Mouse (Mus musculus): Measurements from ENCODE around the gene Bap1.

Bap1 gene

DNA sequence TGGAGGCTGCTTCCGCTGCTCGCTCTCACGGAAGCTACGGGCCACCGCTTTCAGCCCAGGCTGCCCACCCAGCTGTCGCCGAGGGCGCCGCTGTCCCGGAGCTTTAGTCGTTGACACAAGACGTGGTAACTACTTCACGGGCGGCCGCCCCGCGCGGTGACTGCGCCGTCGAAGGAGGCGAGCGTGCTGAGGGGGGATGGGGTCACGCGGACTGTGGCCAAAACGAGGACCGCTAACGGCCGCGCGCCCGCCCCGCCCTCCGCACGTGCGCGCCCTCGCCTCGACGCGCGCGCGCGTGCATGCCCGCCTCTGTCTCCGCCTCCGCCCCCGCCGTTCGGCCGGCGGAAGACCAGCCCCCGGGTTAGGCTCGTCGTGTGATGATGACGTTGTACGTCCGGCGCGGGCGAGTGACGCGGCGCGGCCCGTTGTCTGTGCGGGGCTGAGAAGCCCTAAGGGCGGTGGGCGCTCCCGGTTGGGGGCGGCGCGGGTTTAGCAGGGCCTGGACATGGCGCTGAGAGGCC, at the start of gene Bap1, which contains the start of gene Phf7:
Bap1 (plus strand) TSS at position 367 of the 521 bp plus-strand sequence.
Phf7 (minus strand) TSS at position 234 of the 521 bp plus-strand sequence.
- peak; percentile 97 for DNase-seq (ENCODE audit: low spot score in 2 of 2)

DNA sequence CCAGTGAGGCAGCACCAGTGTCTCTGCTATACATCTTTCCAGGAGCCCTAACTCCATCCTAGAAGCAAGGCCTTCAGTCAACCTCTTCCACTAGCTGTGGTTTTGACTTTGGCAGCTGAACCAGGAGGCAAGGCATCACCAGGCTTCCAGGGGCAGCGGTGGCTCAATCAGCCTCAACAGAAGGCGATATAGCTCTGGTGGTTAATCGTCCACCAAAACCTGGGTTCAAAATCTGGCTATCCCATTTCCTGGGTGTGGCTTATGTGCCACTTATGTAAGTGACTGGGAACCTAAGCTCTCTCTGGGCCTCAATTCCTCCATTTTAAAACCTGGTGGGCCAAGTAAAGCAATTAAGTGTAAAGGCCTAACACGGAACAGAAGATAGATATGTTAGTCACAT, 46.4 kb upstream of the Bap1 start:
- no peak for DNase-seq (ENCODE audit: low spot score in 2 of 2)

DNA sequence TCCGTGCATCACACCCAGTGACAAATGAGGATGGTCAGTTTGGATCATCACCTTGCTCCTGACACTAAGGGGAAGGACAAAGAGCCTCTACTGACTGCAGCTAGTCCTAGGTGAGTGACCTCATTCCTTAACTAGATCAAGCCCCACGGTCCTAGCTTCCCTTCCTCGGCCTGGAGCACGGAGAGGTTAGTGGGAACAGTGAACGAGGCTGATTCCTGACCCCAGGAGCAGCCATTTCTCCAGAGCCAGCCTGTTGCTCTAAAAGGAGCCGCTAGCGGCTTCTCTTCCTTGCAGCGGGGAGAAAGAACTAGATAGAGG, 46.0 kb upstream of the Bap1 start:
- no peak for DNase-seq (ENCODE audit: low spot score in 2 of 2)

DNA sequence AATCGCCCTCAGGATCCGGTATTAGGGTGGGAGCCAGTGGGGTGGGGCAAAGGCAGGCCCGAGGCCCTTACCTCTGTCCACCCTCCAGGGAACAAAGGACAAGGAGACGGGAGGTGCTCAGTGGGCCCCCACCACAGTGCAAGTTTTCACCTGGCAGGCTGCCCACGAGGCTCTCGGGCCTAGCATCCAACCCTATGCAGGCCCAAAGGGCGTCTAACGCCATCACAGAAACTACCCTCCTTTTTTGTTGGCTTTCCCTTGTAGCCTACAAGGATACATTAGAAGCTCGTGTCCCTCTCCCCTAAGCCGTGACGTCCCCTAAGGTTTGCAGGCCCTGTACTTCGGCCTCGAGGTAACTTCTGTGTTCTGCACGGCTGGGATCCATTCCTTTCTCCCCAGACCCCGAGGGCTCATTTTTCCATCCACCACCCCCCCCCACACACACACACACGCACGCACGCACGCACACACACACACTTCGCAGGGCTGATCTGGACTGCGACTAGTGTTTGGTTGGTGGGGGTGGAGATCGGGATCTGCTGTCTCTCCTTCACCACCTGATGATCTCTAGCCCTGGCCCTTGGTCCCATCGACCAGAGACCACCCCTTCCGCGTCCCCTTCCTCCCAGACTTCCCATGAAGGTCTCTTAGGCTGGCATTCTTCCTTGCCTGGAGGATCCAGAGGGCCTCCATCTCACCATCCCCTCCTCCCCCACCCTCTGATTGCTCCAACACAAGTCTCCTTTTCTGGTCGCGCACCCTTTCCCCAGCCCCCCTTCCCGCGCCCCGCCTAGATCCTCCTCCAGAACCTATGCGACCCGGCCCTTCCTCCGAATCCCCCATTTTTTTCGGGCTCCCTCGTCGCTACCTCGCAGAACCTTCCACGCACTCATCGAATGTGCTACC, 45.4 kb upstream of the Bap1 start:
- peak; percentile 36 to 39 for DNase-seq (ENCODE audit: low spot score in 2 of 2)

DNA sequence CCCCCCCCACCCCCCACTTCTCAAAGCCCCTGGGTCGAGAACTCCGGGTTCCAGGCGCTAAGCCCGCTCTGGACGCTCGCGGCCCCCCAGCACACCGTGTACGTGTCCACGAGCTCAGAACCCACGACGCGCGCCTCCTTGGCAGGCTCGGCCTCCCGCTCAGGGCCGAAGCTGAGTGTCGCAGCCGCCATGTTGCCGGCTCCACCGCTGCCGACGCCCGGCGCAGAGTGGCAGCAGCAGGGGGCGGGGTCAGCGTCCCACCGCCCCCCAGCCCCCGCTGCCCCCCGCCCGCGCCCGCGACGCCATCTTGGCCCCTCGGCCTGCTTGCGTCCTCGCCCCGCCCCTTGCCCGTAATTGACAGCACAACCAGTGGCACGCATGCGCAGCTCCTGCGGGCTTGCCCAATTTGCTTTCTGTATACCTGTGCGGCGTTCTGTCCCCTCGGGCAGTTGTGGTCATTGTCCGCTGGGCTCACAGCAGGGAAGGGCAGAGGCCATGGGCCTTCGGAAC, 44.7 kb upstream of the Bap1 start:
- DNase-seq (ENCODE audit: low spot score in 2 of 2) = peak; percentile 91 to 93

DNA sequence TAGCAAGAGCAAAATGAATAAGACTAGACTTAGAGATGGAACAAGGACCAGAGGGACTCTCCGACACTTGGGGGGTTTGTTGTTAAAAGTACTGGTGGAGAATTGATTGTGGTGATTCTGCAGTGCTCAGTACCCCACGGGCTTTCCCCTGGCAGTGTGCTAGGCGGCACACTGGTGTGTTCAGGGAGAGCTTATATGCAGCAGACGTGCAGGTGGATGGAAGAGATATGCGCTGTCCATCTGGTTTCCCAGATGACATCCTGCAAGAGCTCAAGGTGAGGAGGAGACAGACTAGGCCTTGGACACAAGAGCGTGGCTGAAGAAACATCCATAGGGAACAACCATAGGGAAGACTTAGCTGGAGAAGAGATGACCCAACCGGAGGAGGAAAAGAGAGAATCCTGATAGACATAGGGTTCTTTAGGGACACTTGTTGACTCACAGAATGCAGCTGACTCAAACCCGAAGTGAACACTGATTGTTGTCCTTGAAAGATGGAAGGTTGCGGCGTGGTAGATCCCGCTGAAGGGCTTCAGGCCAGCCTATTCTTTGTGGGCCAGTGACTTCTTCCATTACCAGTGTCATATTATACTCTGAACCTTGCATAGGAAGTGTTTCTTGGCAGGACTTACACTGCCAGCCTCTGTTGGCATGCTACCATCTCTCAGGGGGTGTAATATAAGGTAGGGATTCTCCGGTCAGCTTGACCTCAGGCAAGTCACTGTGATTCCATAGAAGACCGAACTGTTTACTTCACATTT, 44.0 kb upstream of the Bap1 start:
- peak in 1 of 2 experiments; percentile 32 for DNase-seq (ENCODE audit: low spot score in 2 of 2)

DNA sequence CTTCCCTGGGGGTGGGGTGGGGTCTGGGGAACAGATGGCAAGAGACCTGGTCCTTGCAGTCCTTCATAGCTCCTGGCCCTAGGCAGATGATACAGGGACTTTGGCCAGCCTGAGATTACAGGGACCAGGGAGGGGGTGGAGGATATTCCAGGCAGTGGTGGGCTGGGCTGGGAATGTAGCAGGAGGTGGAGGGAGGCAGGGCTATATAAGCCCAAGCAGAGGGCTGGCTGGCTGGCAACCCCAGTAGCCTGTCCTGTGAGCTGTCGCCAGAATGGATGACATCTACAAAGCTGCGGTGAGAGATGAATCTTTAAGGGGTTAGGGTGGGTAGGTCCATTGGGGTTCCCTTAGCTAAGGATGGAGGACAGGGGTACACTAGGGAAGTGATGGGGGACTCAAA, 43.2 kb upstream of the Bap1 start, which contains the start of gene Tnnc1:
Tnnc1 (plus strand) TSS at position 229 of the 400 bp plus-strand sequence.
- DNase-seq (ENCODE audit: low spot score in 2 of 2) = no peak

DNA sequence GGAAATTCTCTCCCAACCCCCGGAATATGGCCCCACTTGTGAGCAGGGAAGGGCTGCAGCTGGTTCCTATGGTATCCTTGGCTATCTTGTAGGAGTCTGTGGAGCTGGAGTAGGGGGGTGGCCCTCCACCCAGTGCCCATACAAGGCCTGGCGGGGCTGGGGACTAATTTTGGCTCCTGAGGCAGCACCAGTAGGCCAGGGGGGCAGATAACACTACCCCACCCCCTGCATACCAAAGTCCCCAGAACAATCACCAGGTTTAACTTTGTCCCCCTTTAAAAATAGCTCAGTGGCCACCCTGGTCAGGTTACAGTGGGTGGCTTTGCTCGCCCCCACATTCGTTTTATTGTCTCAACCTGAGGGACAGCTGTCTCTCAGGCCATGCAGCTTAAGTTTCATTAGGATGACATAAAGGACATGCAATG, 42.1 kb upstream of the Bap1 start:
- DNase-seq (ENCODE audit: low spot score in 2 of 2) = no peak

DNA sequence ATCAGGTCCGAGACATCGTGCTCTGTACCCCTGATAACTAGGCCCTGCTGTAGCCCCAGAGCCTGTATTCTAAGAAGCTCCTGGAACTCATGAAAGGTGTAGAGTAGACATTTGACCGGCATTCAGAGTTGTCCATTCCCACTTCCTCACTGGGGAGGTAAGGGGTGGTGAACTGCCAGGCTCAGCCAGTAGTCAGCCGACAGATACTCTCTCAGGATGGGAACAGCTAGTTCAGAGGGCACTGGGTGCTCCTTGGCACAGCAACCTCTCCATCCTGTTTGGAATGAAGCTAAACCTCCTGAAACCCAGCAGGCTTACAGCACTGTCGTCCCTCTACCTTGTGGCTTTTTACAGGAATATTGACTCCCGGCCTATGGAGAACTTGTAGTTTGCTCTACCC, 39.4 kb upstream of the Bap1 start:
- DNase-seq (ENCODE audit: low spot score in 2 of 2) = no peak

DNA sequence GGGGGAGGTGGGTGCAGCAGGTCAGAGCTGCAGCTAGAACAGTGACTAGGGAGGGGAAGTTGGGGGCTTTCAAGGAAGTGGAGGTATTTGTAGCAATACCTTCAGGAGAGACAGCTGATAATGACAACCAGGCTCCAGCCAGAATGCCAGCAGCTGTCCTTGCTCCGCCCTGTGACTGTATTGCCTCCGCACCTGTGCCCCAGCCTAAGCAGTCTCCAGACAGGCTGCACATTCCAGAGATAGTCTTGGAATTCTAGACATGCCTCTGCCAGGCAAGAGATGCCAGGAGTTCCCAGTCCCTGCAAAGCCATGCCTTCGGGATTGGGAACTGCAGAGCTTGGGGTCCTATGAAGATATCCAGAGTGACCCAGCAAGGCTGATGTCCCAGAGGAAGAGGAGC, 38.8 kb upstream of the Bap1 start:
- DNase-seq (ENCODE audit: low spot score in 2 of 2) = no peak

DNA sequence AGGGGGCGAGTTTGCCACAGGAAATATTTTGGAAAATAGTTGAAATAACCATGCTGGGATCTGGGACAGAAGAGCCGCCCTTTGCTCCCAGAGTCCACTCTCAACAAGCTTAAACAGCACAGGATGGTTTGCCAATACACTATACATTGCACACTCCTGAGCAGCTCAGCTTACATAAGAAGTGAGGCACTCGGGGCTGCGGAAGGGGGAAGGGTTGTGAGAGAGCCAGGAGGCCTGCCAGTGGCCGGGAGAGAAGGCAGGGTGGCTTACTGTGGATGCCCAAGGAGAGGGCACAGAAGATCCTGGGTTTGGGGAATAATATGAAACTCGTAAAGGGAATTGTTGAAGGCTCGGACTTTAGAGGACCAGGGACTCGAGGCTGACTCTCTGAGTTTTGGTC, 37.4 kb upstream of the Bap1 start:
- no peak for DNase-seq (ENCODE audit: low spot score in 2 of 2)

DNA sequence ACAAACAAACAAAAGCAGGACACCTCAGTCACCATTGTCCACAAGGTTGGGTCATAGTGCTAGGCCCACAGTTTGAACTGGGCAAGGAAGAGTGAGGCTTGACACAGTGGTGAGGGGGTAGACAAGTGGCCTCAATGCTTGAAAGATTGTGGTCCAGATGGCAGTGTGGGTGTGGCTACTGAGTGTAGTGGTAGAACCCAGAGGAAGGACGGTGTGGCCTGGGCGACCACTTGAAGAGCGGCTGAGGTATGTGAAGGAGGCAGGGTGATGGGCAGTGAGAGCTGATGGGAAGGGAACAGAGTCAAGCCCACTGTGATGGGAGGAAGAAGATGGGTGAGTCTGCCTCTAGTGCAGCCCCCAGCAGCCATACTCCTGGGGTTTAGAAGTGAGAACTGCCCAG, 36.6 kb upstream of the Bap1 start:
- no peak for DNase-seq (ENCODE audit: low spot score in 2 of 2)

DNA sequence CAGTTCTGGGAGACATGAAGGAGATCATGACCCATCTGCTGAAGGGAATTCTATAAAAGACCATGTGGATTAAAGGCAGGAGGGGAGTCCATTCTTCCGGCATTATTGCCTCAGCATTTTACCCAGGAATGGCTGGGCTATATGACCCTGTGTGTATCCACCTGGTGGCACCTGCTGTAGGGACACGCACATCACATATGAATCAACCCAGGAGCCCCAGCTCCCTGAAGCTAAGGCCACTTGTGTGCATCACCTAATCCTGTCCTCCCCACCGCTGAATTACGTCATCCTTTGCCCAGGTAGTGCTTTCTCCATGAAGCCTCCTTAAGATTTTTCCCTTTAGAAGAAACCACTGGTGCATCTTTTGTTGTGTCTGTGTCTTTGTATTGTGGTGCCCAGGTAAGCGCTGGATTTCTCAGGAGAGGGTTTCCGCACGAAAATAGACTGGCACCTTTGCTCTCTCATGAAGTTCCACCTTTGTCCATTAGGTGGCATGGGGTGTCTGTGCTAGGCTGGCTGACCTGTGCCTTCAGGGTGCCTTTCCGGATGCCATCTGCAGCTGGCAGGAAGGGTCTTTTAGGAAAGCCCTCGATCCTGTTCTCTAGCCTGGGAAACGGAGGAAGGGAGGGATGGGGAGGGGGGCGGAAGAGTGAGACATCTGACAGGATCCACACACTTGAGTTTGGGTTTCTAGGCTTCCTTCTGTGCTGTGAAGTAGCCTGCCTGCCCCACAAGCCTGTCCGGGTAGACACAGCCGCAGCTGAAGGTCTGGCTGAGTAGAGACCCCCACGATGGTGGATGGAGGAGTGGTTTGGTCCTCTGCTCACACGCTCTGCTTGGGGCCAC, 35.9 kb upstream of the Bap1 start:
- DNase-seq (ENCODE audit: low spot score in 2 of 2) = peak; percentile 44 to 61

DNA sequence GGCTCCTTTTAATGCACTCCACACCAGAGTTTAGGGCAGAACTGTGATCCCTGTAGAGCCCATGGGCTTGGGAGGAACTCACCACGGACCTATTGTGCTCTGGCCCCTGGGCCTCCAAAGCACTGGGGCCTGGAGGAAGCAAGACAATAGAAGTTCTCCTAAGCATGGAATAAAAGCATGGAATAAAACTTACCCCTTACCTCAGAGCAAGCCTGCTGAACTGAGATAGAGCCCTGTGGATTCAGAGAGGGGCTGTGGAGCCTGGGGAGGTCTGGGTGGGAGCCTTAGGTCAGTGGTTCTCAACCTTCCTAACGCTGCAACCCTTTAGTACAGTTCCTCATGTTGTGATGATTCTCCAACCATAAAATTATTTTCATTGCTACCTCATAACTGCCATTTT, 34.4 kb upstream of the Bap1 start, which contains the start of gene Nisch:
Nisch (minus strand) TSS at position 101 of the 400 bp plus-strand sequence.
- DNase-seq (ENCODE audit: low spot score in 2 of 2) = no peak

DNA sequence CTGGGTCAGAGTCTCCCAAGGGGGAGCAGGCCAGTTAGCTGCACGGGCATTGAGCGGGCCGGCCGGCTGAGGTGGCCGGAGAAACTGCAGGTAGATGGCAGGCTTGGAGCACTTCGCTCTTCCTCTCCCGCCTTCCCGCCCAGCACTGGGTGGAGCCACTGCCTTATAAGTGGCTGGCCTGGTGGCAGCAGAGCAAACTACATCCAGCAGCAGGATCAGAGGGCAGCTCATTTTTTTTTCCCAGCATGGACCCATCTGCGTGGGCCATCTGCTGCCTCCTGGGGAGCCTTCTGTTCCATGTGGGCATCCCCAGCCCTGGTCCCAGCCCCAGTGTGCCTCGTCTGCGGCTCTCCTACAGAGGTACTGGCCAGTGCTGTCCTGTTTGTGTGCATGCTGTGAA, 33.6 kb upstream of the Bap1 start, which contains the start of gene Sema3g:
Sema3g (plus strand) TSS at position 195 of the 400 bp plus-strand sequence.
- DNase-seq (ENCODE audit: low spot score in 2 of 2) = no peak

DNA sequence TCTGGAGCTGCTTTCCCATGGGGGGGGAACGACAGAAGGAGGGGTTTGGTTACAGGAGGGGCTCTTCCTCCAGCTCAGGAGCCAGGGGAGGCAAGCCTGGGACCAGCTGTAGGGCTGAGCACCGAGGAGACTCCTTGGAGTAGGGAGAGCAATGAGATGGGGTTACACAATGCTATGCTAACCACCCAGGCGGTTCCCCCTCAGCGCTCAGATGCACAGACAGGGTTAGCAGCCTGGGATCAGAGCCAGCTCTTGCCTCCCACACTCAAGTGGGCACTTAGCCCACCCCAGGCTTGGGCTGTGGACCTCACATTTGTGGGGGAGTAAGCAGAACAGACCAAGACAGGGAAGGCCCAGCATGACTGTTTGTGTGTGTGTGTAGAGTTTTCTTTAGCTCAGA, 24.3 kb upstream of the Bap1 start:
- DNase-seq (ENCODE audit: low spot score in 2 of 2) = peak; percentile 41 to 57

DNA sequence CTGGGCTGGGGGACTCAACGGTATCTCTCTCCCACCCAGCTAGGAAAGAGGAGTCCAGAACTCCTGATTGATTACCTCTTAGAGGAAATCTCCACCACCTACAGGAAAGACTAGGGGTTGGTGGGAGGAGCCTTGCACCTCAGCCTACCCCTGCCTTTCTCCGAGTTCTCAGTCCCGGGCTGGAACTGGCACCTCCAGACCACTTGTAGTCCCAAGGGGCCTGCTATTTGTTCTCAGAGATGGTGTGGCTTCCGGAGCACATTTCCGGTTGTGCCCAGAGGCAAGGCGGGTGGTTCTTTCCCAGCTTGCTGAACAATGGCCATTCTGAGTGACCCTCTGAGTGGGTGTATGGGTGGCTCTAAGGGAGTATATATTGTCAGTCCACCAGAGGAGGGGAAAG, 23.0 kb upstream of the Bap1 start:
- no peak for DNase-seq (ENCODE audit: low spot score in 2 of 2)

DNA sequence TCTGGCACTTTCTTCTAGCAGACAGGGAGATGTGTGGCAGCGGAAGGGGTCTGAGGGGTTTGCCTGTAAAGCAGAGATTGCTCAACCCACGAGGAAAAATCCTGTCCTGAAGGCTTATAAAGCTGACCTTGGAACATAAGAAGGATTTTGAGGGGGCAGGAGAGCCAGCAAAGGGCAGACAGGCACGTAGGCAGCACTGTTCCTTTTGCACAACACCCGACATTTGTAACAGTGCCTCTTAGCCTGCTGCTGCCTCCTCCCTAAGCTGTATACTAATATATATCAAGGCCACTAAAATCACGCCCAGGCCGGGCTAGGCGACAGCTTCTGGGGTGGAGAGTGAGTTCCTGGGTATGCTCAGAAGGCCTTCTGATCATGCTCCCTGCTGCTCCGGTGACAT, 20.8 kb upstream of the Bap1 start:
- DNase-seq (ENCODE audit: low spot score in 2 of 2) = no peak

DNA sequence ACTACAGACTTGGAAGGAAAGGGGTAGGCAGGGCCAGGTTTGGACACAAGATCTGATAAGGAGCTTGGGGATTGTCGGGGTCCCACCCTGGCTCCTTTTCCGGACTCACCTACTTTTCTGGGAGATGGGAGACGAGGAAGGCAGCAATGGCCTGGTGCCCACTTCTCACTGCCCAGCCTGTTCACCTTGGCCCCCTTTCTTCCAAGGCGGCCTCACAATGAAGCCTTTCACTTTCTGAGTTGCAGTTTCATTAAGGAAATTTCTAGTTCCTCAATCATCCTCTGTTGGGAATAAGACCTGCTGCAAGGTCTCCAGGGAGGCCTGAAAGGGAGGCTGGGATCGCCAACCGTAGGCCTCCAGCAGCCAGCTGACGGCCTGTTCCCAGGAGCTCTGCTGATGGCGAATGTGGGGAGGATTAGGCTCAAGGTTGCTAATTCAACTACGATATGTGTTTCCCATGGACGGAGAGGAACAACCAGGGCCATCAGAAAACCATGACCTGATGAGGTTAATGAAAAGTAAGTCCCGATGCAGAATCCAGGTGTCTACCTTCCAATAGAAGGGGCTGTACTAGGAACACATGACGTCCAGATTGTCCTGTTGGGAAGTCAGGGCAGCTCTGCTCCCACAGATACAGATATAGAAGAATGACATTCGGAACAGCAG, 18.7 kb upstream of the Bap1 start:
- no peak for DNase-seq (ENCODE audit: low spot score in 2 of 2)

DNA sequence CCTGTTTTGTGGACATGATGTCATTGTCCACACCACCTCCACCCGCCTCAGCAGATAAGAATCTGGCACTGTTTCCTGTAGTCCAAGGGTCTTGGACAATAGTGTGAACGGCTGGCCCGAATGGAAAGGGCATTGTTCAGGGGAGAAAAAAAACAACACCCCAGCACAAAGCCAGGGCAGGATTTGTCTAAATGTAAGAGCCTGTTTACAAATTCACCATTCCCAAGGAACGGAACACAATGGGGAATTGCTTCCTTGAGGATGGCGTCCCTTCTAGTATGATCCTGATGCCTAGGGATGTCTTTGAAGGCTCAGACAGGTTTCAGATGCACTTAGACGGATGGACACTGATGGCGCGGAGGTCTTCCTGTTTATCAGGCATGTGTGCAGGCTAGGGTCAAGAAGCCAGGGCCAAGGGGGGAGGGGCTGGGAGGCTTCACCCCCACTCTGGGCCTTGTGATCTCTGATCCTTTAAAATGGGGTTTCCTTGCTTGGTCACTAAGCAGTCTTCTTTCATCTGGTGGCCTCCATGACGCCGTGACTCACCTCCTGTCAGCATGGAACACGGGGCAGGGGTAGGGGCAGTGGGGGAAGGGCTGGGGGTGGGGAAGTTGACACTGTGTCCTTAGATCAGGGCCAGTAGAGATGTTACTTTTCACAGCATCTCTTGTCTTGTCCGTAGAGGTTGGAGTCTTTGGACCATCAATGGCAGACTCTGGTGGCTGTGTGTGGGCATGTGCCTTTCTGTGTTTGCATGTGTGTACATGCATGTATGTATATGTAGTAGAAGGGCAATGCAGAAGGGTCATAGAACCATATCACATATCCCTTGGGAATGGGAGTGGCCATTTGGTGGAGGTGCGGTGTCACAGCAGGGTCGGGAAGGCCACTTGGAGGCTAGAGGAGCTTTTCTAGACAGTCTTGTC, 17.9 kb upstream of the Bap1 start:
- no peak for DNase-seq (ENCODE audit: low spot score in 2 of 2)
